Mouse (Mus musculus): ENCODE measurements around the gene Gm20917. TPM values are rescaled to one million over a fixed set of nuclear protein-coding genes. Genes with fewer than 3 reads are reported as not detected.
"Not testable (repeated sequence)": the region's sequence is repeated elsewhere in the genome, so short reads cannot be mapped to it uniquely, and the experiment has no call there.

Gm20917 gene
- not detected in 2 replicates for polyA plus RNA-seq (2012; rRNA removed)

GRCm38 (mm10) chrY:79151022-79151421 is at the start of gene Gm20917:
Gm20917 (minus strand) TSS chrY:79151122.
- H3K4me1 ChIP-seq (ENCODE audit: control insufficient read depth, insufficient read depth, low read length); H3K4me3 ChIP-seq (ENCODE audit: insufficient read depth, low read length); H3K27ac ChIP-seq (ENCODE audit: insufficient read depth, low read length): not testable (repeated sequence)

Other genes starting within 250 kb of the Gm20917 start
- gene Gm20916, start 168.4 kb upstream of the Gm20917 start, polyA plus RNA-seq (2012; rRNA removed), result not detected in 2 replicates

Data from cortical plate, adult 2 months (tissue).